Mouse (Mus musculus) hindlimb bud, embryonic 11.5 days (tissue): ENCODE data around the gene Gabrb1.

Experiments used
- DNase-seq: peaks from one replicate; pipeline ENCODE4 v3.0.0-alpha.2; 2012; ENCODE audit warnings: low read depth, low spot score; ENCODE audit errors: extremely low spot score

Gene Gabrb1

GRCm38 (mm10) chr5:72159537-72159936 lies 501.6 kb downstream of the Gabrb1 start:
- DNase-seq, result no peak

DNA sequence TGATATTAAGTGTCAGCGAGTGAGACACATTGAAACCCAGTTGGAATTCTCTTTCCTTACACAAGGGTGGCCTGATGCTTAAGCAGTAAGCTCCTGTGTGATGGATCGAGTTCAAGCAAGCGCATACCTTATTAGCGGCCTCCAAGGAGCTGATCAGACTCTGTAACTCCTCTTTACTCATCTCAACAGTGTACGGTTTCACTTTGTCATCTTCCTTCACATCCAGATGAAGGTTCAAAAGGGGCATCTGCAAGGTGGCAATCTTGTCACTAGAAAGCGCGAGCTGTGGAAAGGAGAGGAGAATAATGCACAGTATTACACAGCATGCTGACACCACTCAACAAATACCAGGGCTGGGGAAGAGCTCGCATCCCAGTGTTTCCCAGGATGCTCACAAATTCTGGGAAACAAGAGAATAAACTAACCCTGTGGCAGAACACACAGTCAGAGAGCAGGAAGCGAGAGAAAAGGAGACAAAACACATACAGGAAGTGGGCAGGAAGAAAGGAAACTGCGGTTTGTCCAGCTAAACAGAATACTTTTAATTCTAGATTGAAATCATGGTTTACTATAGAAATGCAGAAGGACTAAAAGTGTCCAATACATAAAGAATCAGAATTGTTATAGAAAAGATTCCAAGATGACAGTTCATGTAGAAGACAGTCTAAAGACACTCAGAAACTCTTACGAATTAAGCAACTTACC lies 503.0 kb downstream of the Gabrb1 start:
- DNase-seq, result no peak

- DNase-seq, result no peak
Measured at GRCm38 (mm10) chr5:72162855-72163254, 504.9 kb downstream of the Gabrb1 start.

- no peak for DNase-seq
Measured at GRCm38 (mm10) chr5:72164386-72164785, 506.5 kb downstream of the Gabrb1 start.

DNA sequence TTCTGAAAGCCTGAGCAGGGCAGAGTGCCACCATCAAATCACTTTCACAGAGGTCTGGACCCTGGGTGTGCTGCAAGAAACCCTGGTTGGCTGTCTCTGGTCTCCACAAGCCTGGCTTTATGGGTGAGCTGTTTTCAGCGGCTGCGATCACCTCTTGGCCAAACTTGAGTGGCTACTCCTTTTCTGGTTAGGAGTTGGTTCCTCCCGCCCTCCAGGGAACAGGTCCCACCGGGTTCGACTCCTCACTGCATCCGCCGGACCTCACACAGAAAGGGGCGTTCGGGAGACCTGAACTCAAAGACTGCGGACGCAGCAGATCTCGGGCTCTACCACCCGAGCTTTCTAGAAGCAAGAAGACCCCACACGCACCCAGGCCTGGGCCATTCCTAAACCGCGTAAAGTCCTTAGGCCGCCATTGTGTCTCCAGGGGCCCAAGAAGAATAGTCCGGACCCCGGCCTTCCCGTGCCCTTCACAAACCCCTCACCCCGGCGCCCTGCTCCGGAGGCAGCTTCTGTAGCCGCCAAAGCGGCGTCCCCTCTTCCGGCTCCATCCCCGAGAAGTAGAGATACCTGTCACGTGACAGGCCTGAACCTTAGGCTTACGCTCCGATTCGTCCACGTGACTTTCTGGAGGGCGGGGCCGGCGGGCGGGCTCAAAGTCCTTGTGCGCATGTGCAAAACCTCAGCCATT lies 509.8 kb downstream of the Gabrb1 start, which contains the start of gene Commd8:
Commd8 (minus strand) TSS at position 596 of the 691 bp plus-strand sequence.
- DNase-seq, result peak; percentile 81

DNA sequence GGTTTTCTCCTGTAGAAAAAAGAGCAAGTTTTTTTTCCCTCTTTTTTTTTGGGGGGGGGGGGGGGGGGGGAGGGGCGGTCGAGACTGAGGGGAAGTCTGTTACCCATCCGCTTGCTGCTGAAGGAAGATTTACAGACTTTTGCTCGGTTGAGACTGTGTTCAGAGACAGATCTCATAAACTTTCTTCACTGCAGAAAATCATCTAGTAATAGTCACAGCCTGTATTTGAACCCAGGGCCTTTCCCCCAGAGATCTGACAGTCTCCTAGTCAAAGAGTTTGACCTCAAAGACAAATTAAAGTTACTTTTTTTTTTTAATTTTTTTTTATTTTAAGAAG lies 510.3 kb downstream of the Gabrb1 start:
- no peak for DNase-seq

DNA sequence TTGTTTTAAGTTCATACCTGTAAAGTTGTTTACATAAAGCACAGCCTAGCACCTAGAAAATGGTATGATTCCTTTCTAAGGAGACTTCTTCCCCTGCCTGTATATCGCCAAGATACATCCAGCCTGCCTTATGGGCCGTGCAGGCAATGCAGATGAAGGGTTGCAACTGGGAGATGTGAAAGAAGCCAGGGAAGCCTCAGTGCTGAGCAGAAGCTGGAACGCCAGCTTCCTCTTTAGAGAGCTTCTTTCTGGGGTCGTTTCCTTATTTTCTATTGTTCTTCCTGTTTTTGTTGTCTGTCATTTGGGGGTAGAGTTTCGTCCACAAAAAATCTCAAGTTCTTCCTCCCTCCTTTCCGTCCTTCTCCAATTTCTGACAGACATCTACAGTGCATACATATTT lies 512.2 kb downstream of the Gabrb1 start:
- no peak for DNase-seq

DNA sequence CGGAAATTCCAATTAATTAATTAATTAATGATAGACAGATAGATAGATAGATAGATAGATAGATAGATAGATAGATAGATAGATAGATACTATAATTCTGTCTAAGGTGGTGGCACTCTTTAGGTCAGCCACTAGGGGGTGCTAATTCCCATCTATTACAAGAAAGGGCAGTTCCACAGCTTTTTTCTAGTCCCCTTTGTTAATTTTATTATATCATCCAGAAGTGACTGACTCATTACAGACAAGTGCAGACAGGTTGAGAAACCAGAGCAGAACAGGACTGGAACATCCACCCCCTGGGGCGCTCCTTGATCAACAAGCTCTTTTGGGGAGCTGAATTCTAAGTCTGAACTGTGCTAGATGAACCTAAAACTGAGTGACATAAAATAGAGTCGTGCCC lies 514.8 kb downstream of the Gabrb1 start:
- no peak for DNase-seq

DNA sequence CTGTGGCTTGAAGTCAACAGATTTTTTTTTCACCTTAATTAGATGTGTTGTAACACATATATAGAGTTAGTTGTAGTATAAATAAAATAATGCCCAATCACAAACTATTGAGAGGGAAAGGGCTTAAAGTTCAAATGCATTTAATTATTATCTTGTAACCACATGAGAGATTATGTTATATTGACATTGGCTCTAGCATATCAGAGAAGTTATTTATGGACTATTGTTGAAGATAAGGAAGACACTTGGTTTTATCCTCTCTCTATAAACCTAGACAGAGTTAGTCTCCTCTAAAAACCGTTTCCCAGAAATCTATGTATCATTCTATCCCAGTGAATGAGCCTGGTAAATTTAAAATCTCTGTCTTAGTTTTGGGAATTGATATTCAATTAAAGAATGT lies 515.6 kb downstream of the Gabrb1 start:
- DNase-seq, result no peak

- no peak for DNase-seq
Measured at GRCm38 (mm10) chr5:72175050-72175449, 517.1 kb downstream of the Gabrb1 start.

- no peak for DNase-seq
Measured at GRCm38 (mm10) chr5:72175530-72175929, 517.6 kb downstream of the Gabrb1 start.

DNA sequence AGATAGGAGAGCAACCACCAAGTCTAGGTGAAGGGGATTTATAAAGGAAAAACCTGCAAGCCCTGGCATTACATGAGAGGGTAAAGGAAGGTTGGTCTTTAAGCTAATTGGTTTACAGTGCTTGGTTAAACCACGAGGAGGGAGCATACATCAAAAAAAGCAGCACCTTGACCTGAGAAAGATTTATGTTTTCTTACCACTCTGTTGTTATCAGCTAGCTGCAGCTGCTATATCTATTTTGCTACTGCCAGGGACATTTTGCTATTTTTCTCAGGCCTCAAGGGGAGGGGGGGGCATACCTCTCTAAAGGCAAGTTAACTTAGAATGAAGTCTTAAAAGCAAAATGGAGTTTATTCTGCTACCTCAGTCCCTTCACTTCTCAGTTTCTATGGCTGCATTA lies 523.3 kb downstream of the Gabrb1 start:
- DNase-seq, result no peak

DNA sequence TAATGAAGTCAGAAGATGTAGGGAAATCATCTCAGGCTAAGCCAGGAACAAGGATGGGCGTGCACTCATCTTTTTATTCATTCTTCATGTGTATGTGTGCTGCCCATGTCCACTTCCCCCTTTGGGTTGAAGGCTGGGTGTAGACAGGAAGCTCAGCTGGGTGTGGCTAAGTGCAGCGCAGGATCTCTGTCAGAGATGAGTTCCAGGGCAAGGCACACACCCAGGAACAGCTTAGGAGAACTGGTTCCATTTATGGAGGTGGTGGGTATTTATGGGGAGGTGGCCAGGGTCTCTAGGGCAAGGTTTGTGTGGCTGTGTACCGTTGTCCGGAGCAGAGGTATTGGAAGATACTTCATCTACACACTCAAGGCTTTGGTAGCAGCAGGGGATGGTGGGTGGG lies 524.9 kb downstream of the Gabrb1 start:
- no peak for DNase-seq

- no peak for DNase-seq
Measured at GRCm38 (mm10) chr5:72183929-72184328, 526.0 kb downstream of the Gabrb1 start.

DNA sequence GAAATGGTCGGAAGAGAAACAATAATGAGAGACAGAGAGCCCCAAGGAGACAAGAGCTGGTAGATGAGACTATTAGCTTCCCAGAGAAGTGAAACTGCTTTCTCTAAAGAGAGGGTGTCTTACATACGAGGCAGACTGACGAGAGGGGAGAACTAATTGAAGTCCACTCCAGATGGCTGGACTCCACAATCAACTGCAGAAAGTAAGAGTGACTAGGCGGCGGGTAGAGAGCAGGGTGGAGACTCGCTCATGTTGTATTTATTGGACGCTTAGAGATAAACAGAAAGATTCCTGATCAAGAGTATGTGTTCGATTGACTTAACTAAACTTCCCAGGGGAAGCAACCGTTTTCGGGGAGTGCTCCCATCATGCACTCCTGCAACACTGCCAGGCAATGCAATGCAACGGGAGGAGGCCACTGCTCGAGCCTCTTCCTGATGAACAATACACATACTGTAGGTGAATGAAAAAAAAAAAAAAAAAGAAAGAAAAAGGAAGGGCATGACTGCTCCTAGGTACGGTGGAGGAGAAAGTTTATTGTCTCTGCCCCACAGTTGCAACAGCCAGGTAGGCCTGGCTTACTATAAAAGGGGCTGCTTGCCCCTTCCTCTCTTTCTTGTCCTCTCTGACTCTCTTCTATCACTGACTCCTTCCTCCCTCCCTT lies 526.7 kb downstream of the Gabrb1 start:
- no peak for DNase-seq

- DNase-seq, result no peak
Measured at GRCm38 (mm10) chr5:72191154-72191553, 533.2 kb downstream of the Gabrb1 start.

GRCm38 (mm10) chr5:72191932-72192331 lies 534.0 kb downstream of the Gabrb1 start:
- DNase-seq, result no peak

DNA sequence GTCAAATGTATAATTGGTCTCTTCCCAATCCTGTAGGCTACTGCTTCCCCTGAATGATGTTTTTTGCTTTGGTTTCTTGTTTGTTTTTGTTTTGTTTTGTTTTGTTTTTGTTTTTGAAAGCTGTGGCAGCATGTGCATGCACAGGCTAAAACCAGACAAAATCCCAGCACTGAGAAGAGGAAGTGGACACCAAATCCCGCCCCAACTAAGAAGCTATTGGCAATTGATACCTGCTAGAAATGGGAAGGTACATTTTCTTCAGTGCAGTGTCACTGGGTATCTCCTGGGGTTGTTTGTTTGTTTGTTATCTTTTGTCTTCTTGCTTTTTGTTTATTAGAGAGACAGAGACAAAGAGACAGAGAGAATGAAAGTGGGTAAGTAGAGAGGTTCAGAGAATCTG lies 537.5 kb downstream of the Gabrb1 start:
- no peak for DNase-seq
